Mouse (Mus musculus): Measurements from ENCODE around the gene Nphs1. TPM values are rescaled to one million over a fixed set of nuclear protein-coding genes. Genes with fewer than 3 reads are reported as not detected.
"Not testable (repeated sequence)": the region's sequence is repeated elsewhere in the genome, so short reads cannot be mapped to it uniquely, and the experiment has no call there.

Nphs1 gene
- polyA plus RNA-seq, 1 experiment: not detected

DNA sequence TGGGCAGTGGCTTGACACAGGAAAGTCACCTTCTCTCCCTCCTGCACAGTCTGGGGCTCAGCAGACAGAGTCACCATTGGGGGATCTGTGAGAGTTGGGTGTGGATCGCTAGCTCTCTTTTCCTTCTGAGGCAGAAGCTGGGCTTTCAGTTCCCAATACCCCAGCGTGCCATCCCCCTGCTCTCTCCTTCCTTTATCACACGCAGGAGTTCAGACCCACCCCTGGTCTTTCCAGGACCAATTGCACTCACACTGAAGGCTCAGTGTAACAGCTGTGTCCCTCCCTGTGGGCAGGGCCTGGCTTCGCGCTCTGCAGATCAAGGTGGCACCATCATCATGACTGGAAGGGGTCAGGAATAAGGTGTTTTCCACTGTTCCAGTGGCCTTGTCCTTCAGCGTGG, 3.9 kb upstream of the Nphs1 start:
- Histone ChIP-seq H3K4me3 (replicated peaks) (peak overlapping the region; percentile 88), H3K27me3 (replicated peaks) (peaks cover 87% of the 10 kb centered on the region), H3K9me3 (no peaks in the 10 kb centered on the region), H3K36me3 (replicated peaks; ENCODE audit: low read length) (no peaks in the 10 kb centered on the region), H3K4me1 (peaks cover 25% of the 10 kb centered on the region)
- no peak for TF ChIP-seq FLI1 (IDR thresholded peaks at IDR 0.05; ENCODE audit: low read length)

DNA sequence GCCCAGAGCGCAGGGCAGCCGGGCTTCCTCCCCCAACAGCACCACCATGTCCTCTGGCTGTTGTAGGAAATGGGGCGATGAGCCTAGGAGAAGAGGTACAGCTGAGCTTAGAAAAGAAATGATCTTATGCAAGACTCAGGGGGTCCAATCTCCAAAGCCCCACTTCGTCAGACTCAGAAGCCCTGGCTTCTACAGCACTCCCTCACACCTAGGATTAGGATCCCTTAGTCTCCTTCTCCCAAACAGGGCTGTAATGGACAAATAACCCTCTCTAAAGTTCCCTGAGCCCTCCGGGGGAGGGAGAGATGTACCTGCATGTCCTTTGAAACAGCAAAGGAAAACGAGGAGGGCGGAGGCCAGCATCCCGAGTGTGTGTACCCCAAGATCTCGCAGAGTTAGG, 1.6 kb upstream of the Nphs1 start:
- H3K9me3 ChIP-seq: no peaks in the 10 kb centered on the region
- TF ChIP-seq FLI1 (IDR thresholded peaks at IDR 0.05; ENCODE audit: low read length): no peak
- TF ChIP-seq GATA1 (IDR thresholded peaks at IDR 0.05; ENCODE audit: borderline replicate concordance, low read length): no peak
- H3K4me3 ChIP-seq (replicated peaks): no peak overlapping the region
- no peaks in the 10 kb centered on the region for H3K36me3 ChIP-seq (replicated peaks; ENCODE audit: low read length)
- peaks cover 95% of the 10 kb centered on the region for H3K27me3 ChIP-seq (replicated peaks)
- H3K4me1 ChIP-seq: peaks cover 23% of the 10 kb centered on the region

- TF ChIP-seq GATA1 (IDR thresholded peaks at IDR 0.05; ENCODE audit: borderline replicate concordance, low read length) (no peak), FLI1 (IDR thresholded peaks at IDR 0.05; ENCODE audit: low read length) (no peak)
- Histone ChIP-seq H3K9me3 (no peaks in the 10 kb centered on the region), H3K4me1 (peaks cover 23% of the 10 kb centered on the region), H3K4me3 (replicated peaks) (no peak overlapping the region), H3K27me3 (replicated peaks) (peaks cover 97% of the 10 kb centered on the region), H3K36me3 (replicated peaks; ENCODE audit: low read length) (no peaks in the 10 kb centered on the region)
Observed at GRCm38 (mm10) chr7:30456911-30457628, 1.0 kb upstream of the Nphs1 start.

GRCm38 (mm10) chr7:30459484-30459883, 1.4 kb downstream of the Nphs1 start:
- Histone ChIP-seq H3K27me3 (replicated peaks) (peaks cover 95% of the 10 kb centered on the region), H3K36me3 (replicated peaks; ENCODE audit: low read length) (no peaks in the 10 kb centered on the region), H3K9me3 (no peaks in the 10 kb centered on the region), H3K4me3 (replicated peaks) (no peak overlapping the region), H3K4me1 (peaks cover 9% of the 10 kb centered on the region; the same call in 1 of the 2 replicates)
- TF ChIP-seq FLI1 (IDR thresholded peaks at IDR 0.05; ENCODE audit: low read length) (no peak), GATA1 (IDR thresholded peaks at IDR 0.05; ENCODE audit: borderline replicate concordance, low read length) (no peak)

DNA sequence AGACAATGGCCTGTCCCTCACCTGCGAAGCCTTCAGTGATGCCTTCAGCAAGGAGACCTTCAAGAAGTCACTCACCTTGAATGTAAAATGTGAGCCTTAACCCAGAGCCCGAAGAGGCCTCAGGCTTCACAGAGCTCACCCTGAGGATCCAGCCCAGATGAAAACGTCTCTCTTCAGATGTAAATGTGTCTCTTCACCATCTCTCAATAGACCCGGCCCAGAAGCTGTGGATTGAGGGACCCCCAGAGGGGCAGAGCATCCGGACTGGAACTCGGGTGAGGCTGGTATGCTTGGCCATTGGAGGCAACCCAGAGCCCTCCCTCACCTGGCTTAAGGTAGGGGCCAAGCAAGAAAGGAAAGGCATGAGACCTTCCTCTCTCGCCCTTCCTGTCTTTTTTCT, 5.5 kb downstream of the Nphs1 start:
- Histone ChIP-seq H3K4me1 (no peaks in the 10 kb centered on the region; the same call in 1 of the 2 replicates), H3K4me3 (replicated peaks) (no peak overlapping the region), H3K9me3 (no peaks in the 10 kb centered on the region), H3K27me3 (replicated peaks) (peaks cover 92% of the 10 kb centered on the region), H3K36me3 (replicated peaks; ENCODE audit: low read length) (no peaks in the 10 kb centered on the region)
- TF ChIP-seq GATA1 (IDR thresholded peaks at IDR 0.05; ENCODE audit: borderline replicate concordance, low read length) (no peak), FLI1 (IDR thresholded peaks at IDR 0.05; ENCODE audit: low read length) (no peak)

- Histone ChIP-seq H3K27me3 (replicated peaks) (peaks cover 90% of the 10 kb centered on the region), H3K36me3 (replicated peaks; ENCODE audit: low read length) (no peaks in the 10 kb centered on the region), H3K4me3 (replicated peaks) (no peak overlapping the region), H3K9me3 (no peaks in the 10 kb centered on the region), H3K4me1 (no peaks in the 10 kb centered on the region; the same call in 1 of the 2 replicates)
- no peak for TF ChIP-seq FLI1 (IDR thresholded peaks at IDR 0.05; ENCODE audit: low read length)
- no peak for TF ChIP-seq GATA1 (IDR thresholded peaks at IDR 0.05; ENCODE audit: borderline replicate concordance, low read length)
Observed at GRCm38 (mm10) chr7:30463996-30464395, 5.9 kb downstream of the Nphs1 start.

GRCm38 (mm10) chr7:30464816-30465300, 6.7 kb downstream of the Nphs1 start:
- H3K9me3 ChIP-seq: no peaks in the 10 kb centered on the region
- TF ChIP-seq FLI1 (IDR thresholded peaks at IDR 0.05; ENCODE audit: low read length) (no peak), GATA1 (IDR thresholded peaks at IDR 0.05; ENCODE audit: borderline replicate concordance, low read length) (no peak)
- H3K27me3 ChIP-seq (replicated peaks): peaks cover 85% of the 10 kb centered on the region
- H3K4me1 ChIP-seq: no peaks in the 10 kb centered on the region; the same call in 1 of the 2 replicates
- no peak overlapping the region for H3K4me3 ChIP-seq (replicated peaks)
- H3K36me3 ChIP-seq (replicated peaks; ENCODE audit: low read length): no peaks in the 10 kb centered on the region

GRCm38 (mm10) chr7:30472411-30472810, 14.3 kb downstream of the Nphs1 start:
- no peaks in the 10 kb centered on the region for H3K36me3 ChIP-seq (replicated peaks; ENCODE audit: low read length)

GRCm38 (mm10) chr7:30474999-30475398, 16.9 kb downstream of the Nphs1 start:
- peaks cover 53% of the 10 kb centered on the region for H3K27me3 ChIP-seq (replicated peaks)
- no peaks in the 10 kb centered on the region for H3K36me3 ChIP-seq (replicated peaks; ENCODE audit: low read length)
- TF ChIP-seq FLI1 (IDR thresholded peaks at IDR 0.05; ENCODE audit: low read length): no peak
- no peak for TF ChIP-seq GATA1 (IDR thresholded peaks at IDR 0.05; ENCODE audit: borderline replicate concordance, low read length)
- peaks cover 8% of the 10 kb centered on the region for H3K9me3 ChIP-seq
- no peaks in the 10 kb centered on the region for H3K4me1 ChIP-seq
- H3K4me3 ChIP-seq (replicated peaks): no peak overlapping the region

More at GRCm38 (mm10) chr7:30472411-30472810, 14.3 kb downstream of the Nphs1 start:
- no peak overlapping the region for H3K4me3 ChIP-seq (replicated peaks)
- H3K4me1 ChIP-seq: no peaks in the 10 kb centered on the region; the same call in 1 of the 2 replicates
- H3K27me3 ChIP-seq (replicated peaks): peaks cover 46% of the 10 kb centered on the region
- TF ChIP-seq GATA1 (IDR thresholded peaks at IDR 0.05; ENCODE audit: borderline replicate concordance, low read length) (no peak), FLI1 (IDR thresholded peaks at IDR 0.05; ENCODE audit: low read length) (no peak)
- peaks cover 8% of the 10 kb centered on the region for H3K9me3 ChIP-seq

DNA sequence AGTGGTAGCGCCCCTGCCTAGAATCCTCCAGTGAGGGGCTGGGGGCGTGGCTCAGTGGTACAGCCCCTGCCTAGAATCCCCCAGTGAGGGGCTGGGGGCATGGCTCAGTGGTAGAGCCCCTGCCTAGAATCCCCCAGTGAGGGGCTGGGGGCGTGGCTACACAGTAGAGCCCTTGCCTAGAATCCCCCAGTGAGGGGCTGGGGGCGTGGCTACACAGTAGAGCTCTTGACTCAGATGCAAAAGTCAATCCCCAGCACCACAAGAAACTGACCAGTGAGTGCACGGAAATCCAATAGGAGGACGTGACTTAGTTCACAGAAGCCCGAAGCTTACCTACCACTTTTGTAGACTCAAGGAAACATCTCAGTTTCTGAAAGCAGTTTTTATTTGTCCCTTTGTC, 18.0 kb downstream of the Nphs1 start:
- not testable (repeated sequence) for H3K9me3 ChIP-seq; H3K4me1 ChIP-seq; H3K36me3 ChIP-seq (replicated peaks; ENCODE audit: low read length); H3K4me3 ChIP-seq (replicated peaks)
- peaks cover 48% of the 10 kb centered on the region for H3K27me3 ChIP-seq (replicated peaks)

Measured in megakaryocyte, embryonic 14.5 days (primary cell).